Mouse (Mus musculus): ENCODE measurements around the gene Zbp1.

DNA sequence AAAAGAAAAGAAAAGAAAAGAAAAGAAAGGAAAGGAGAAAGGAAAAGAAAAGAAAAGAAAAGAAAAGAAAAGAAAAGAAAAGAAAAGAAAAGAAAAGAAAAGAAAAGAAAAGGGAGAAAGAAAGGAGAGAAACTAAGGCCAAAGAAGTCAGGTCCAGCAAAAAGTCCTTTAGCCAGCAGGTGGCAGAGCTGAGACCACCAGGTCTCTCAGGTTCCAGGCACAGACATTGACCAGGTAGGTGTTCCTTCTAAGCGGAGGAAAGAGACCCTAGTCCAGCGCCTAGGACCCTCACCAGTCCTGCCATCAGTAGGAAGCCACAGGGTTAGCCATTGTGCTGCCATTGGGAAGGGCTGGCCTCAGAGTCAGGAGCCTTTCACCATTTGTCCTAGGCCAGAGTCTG is 54.4 kb downstream of the Zbp1 start:
- no peak for TF ChIP-seq POLR2A (IDR thresholded peaks at IDR 0.05; ENCODE audit: borderline replicate concordance, extremely low read depth, low read depth, low read length)
- peak; percentile 65 for TF ChIP-seq CTCF (IDR thresholded peaks at IDR 0.05; ENCODE audit: insufficient read depth, low read length)

All from lung, adult 2 months (tissue).